Mouse (Mus musculus) testis, adult 2 months (tissue): ENCODE measurements around the gene Olfr1335.

Source experiments
- CTCF ChIP-seq: fragments of 200-500 bp; IDR thresholded peaks from 2 replicates; pipeline ENCODE4 v1.5.1; 2012; ENCODE audit warnings: low read depth, mild to moderate bottlenecking, inconsistent platforms, low read length, moderate library complexity; ENCODE audit not compliant: control insufficient read depth, insufficient read depth, insufficient replicate concordance
- POLR2A ChIP-seq: fragments of 200-500 bp; IDR thresholded peaks from 2 replicates; pipeline ENCODE4 v1.6.1; 2012; ENCODE audit warnings: low read depth, mild to moderate bottlenecking, inconsistent platforms, low read length, moderate library complexity; ENCODE audit not compliant: control insufficient read depth

DNA sequence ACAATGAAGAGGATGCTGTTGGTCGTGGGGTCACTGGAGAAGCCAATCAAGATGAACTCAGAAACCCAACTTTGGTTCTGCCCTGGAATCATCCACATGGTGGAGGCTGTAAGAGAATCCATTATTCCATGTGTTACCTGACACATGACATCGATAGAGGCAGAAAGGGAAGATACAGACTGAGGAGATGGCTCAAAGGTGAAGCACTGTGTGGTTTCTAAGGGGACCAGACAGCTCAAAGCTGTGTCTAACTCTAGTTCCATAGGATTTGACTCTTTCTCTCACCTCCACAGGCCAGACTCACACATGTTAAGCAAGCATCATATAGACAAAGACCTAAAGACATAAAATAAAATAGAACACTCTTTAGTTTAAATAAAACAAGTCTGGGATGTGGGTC, 27.3 kb downstream of the Olfr1335 start, which contains the start of gene Olfr1337:
- TF ChIP-seq CTCF = no peak
- no peak for TF ChIP-seq POLR2A
